ENCODE assay signal across 23 mouse cellular contexts in the genomic region with DNA sequence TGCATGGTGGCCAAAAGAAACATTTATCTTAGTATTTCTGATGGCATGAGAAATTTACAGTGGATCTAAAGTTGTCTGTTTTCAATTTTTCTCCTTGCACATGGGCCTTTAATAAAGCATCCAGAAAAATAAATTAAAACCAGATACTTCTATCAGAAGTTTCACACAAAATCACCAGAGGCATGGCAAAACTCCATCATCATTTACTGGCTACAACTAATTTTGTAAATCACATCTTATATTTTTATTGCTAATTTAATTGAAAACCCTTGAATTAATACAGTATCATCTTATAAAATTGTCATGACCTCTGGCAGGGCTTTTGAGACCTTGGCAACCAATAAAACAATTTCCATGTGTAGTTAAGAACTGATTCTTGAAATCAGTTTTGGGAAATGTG. TPM values are rescaled to one million over a fixed set of nuclear protein-coding genes. Genes with fewer than 3 reads are reported as not detected.
DNase-seq lines count a peak whose midpoint lies in the region; ATAC-seq and TF ChIP-seq lines count a peak whose summit lies in the region.
"Had no signal": no experiment of that assay in that cellular context is flagged by ENCODE, and none has a peak within 500 bp of the region (broad histone marks: within the 10 kb centered on the region; RNA-seq: fewer than 3 reads in every experiment).

No protein-coding gene starts in this region.

- peak; percentile 3 for DNase-seq in embryonic facial prominence, embryonic 11.5 days (ENCODE audit: low spot score)
- no peak for DNase-seq in embryonic facial prominence, embryonic 10.5 days (ENCODE audit: low spot score)
- DNase-seq in liver, adult 2 months (ENCODE audit: extremely low read depth, low read depth, low spot score), result peak; percentile 26
- DNase-seq in liver, embryonic 11.5 days (ENCODE audit: low spot score), result no peak
- DNase-seq in embryonic facial prominence, embryonic 14.5 days (ENCODE audit: low spot score), result peak; percentile 55
- DNase-seq: adrenal gland, adult 8-10 months; adrenal gland, postnatal 14 days; adrenal gland, postnatal 36 days; B cell, adult 2 months; cerebellum, adult 11-12 months; cerebellum, adult 2 months; cerebellum, adult 9-10 months; cerebellum, postnatal 10 days; cerebellum, postnatal 25 days; forebrain, postnatal 0 days had no signal

- ATAC-seq in embryonic facial prominence, embryonic 11.5 days (replicated peaks; ENCODE audit: insufficient number of reproducible peaks, low FRiP score, low TSS enrichment, low read depth), result no peak
- ATAC-seq in liver, embryonic 11.5 days (replicated peaks; ENCODE audit: low FRiP score), result no peak
- ATAC-seq in embryonic facial prominence, embryonic 14.5 days (ENCODE audit: low read depth), result no peak
- ATAC-seq: activated CD4-positive, CD25-positive, alpha-beta regulatory T cell, adult 4 months; CD4-positive, CD25-positive, alpha-beta regulatory T cell, adult 4 months; forebrain, embryonic 13.5 days; forebrain, embryonic 15.5 days; forebrain, postnatal 0 days; Patski had no signal

- no peaks in the 10 kb centered on the region for H3K27me3 ChIP-seq in embryonic facial prominence, embryonic 11.5 days (ENCODE audit: control insufficient read depth, insufficient read depth, low read length)
- no peaks in the 10 kb centered on the region for H3K27me3 ChIP-seq in embryonic facial prominence, embryonic 10.5 days (replicated peaks; ENCODE audit: low read depth, poor library complexity, severe bottlenecking)
- no peaks in the 10 kb centered on the region for H3K27me3 ChIP-seq in liver, adult 2 months (ENCODE audit: control insufficient read depth, insufficient read depth, low read length)
- no peaks in the 10 kb centered on the region for H3K27me3 ChIP-seq in liver, embryonic 11.5 days (replicated peaks; ENCODE audit: control insufficient read depth, insufficient read depth, low read length)
- H3K27me3 ChIP-seq in embryonic facial prominence, embryonic 14.5 days (replicated peaks; ENCODE audit: control insufficient read depth, insufficient read depth, low read length), result peaks cover 2% of the 10 kb centered on the region; the same call in 1 of the 2 replicates
- H3K27me3 ChIP-seq: embryonic facial prominence, embryonic 12.5 days; embryonic facial prominence, embryonic 15.5 days; forebrain, embryonic 13.5 days; forebrain, embryonic 15.5 days; Patski had no signal

- no peak overlapping the region for H3K4me2 ChIP-seq in embryonic facial prominence, embryonic 11.5 days (ENCODE audit: low read depth, low read length)
- H3K4me2 ChIP-seq in liver, embryonic 11.5 days, result no peak overlapping the region
- no peak overlapping the region for H3K4me2 ChIP-seq in embryonic facial prominence, embryonic 14.5 days (ENCODE audit: low read depth, low read length)
- H3K4me2 ChIP-seq: embryonic facial prominence, embryonic 12.5 days; embryonic facial prominence, embryonic 15.5 days; forebrain, embryonic 13.5 days; forebrain, embryonic 15.5 days had no signal

- H3K9me3 ChIP-seq in embryonic facial prominence, embryonic 11.5 days (replicated peaks; ENCODE audit: control insufficient read depth, low read length), result no peaks in the 10 kb centered on the region
- H3K9me3 ChIP-seq in embryonic facial prominence, embryonic 10.5 days, result no peaks in the 10 kb centered on the region
- H3K9me3 ChIP-seq in liver, embryonic 11.5 days (ENCODE audit: control insufficient read depth, low read length), result no peaks in the 10 kb centered on the region
- no peaks in the 10 kb centered on the region for H3K9me3 ChIP-seq in embryonic facial prominence, embryonic 14.5 days (ENCODE audit: control insufficient read depth, low read length)
- H3K9me3 ChIP-seq: embryonic facial prominence, embryonic 12.5 days; embryonic facial prominence, embryonic 15.5 days; forebrain, embryonic 13.5 days; forebrain, embryonic 15.5 days; G1E had no signal

- peaks cover 3% of the 10 kb centered on the region; the same call in 1 of the 2 replicates for H3K79me2 ChIP-seq in liver, adult 2 months (ENCODE audit: control insufficient read depth, insufficient read depth, low read length)

- H3K4me1 ChIP-seq in embryonic facial prominence, embryonic 11.5 days (ENCODE audit: control insufficient read depth, insufficient read depth, low read length), result no peaks in the 10 kb centered on the region
- H3K4me1 ChIP-seq in embryonic facial prominence, embryonic 10.5 days, result 0 out of 2 replicates have a peak, but pooled peaks cover 2% of the 10 kb centered on the region
- no peaks in the 10 kb centered on the region for H3K4me1 ChIP-seq in liver, adult 2 months (ENCODE audit: control insufficient read depth, insufficient read depth, low read length)
- H3K4me1 ChIP-seq in liver, embryonic 11.5 days (replicated peaks; ENCODE audit: control insufficient read depth, insufficient read depth, low read length), result no peaks in the 10 kb centered on the region
- no peaks in the 10 kb centered on the region for H3K4me1 ChIP-seq in embryonic facial prominence, embryonic 14.5 days (ENCODE audit: control insufficient read depth, insufficient read depth, low read length)
- H3K4me1 ChIP-seq: embryonic facial prominence, embryonic 12.5 days; embryonic facial prominence, embryonic 15.5 days; forebrain, embryonic 13.5 days had no signal

- TF ChIP-seq CTCF in liver, adult 2 months (IDR thresholded peaks at IDR 0.05; ENCODE audit: low read depth, low read length), result no peak

- no peak for TF ChIP-seq POLR2A in liver, adult 2 months (IDR thresholded peaks at IDR 0.05; ENCODE audit: extremely low read depth, insufficient read depth, low read length)

- no peaks in the 10 kb centered on the region for H3K36me3 ChIP-seq in embryonic facial prominence, embryonic 11.5 days (replicated peaks; ENCODE audit: control insufficient read depth, insufficient read depth, low read depth, low read length)
- H3K36me3 ChIP-seq in embryonic facial prominence, embryonic 10.5 days (replicated peaks), result no peaks in the 10 kb centered on the region
- H3K36me3 ChIP-seq in liver, adult 2 months (ENCODE audit: control insufficient read depth, insufficient read depth, low read length), result no peaks in the 10 kb centered on the region
- no peaks in the 10 kb centered on the region for H3K36me3 ChIP-seq in liver, embryonic 11.5 days (ENCODE audit: control insufficient read depth, insufficient read depth, low read length)
- H3K36me3 ChIP-seq in embryonic facial prominence, embryonic 14.5 days (ENCODE audit: control insufficient read depth, insufficient read depth, low read length), result no peaks in the 10 kb centered on the region
- H3K36me3 ChIP-seq: embryonic facial prominence, embryonic 12.5 days; embryonic facial prominence, embryonic 15.5 days; forebrain, embryonic 15.5 days; G1E had no signal

- no peak overlapping the region for H3K9ac ChIP-seq in embryonic facial prominence, embryonic 11.5 days (replicated peaks; ENCODE audit: low read length)
- H3K9ac ChIP-seq in liver, adult 2 months (ENCODE audit: low read depth, low read length), result no peak overlapping the region
- no peak overlapping the region for H3K9ac ChIP-seq in liver, embryonic 11.5 days (ENCODE audit: low read depth, low read length)
- H3K9ac ChIP-seq in embryonic facial prominence, embryonic 14.5 days (ENCODE audit: low read depth, low read length), result no peak overlapping the region
- H3K9ac ChIP-seq: embryonic facial prominence, embryonic 12.5 days; embryonic facial prominence, embryonic 15.5 days; forebrain, embryonic 13.5 days; forebrain, embryonic 15.5 days; forebrain, postnatal 0 days had no signal

- H3K27ac ChIP-seq in embryonic facial prominence, embryonic 11.5 days (replicated peaks; ENCODE audit: low read depth, low read length), result no peak overlapping the region
- H3K27ac ChIP-seq in embryonic facial prominence, embryonic 10.5 days (replicated peaks), result no peak overlapping the region
- H3K27ac ChIP-seq in liver, adult 2 months (replicated peaks; ENCODE audit: insufficient read depth, low read depth, low read length), result no peak overlapping the region
- no peak overlapping the region for H3K27ac ChIP-seq in liver, embryonic 11.5 days (ENCODE audit: low read depth, low read length)
- no peak overlapping the region for H3K27ac ChIP-seq in embryonic facial prominence, embryonic 14.5 days (replicated peaks; ENCODE audit: low read depth, low read length)
- H3K27ac ChIP-seq: embryonic facial prominence, embryonic 12.5 days; embryonic facial prominence, embryonic 15.5 days; forebrain, embryonic 13.5 days; forebrain, embryonic 15.5 days had no signal

- no peak overlapping the region for H3K4me3 ChIP-seq in embryonic facial prominence, embryonic 11.5 days (ENCODE audit: low read depth, low read length)
- H3K4me3 ChIP-seq in embryonic facial prominence, embryonic 10.5 days, result no peak overlapping the region
- H3K4me3 ChIP-seq in liver, adult 2 months (ENCODE audit: insufficient read depth, low read depth, low read length), result no peak overlapping the region
- H3K4me3 ChIP-seq in liver, embryonic 11.5 days (ENCODE audit: low read depth, low read length), result no peak overlapping the region
- no peak overlapping the region for H3K4me3 ChIP-seq in embryonic facial prominence, embryonic 14.5 days (ENCODE audit: low read depth, low read length)
- H3K4me3 ChIP-seq: embryonic facial prominence, embryonic 12.5 days; embryonic facial prominence, embryonic 15.5 days; forebrain, embryonic 13.5 days; forebrain, embryonic 15.5 days had no signal

RNA-seq across cellular contexts. Expression of a gene that starts 4.4 kb away (rescaled TPM):
- polyA plus RNA-seq in embryonic facial prominence, embryonic 11.5 days (2014; fragmentation: Nextera tagmentation; extraction: Ambion mirVana), result 329 and 330 TPM in 2 replicates
- 246 and 273 TPM in 2 replicates for polyA plus RNA-seq in embryonic facial prominence, embryonic 10.5 days (2016; fragmentation: Nextera tagmentation; extraction: Ambion mirVana)
- 70.5 and 75.6 TPM in 2 replicates for total RNA-seq in liver, adult 2 months (2014; rRNA removed)
- 111 and 172 TPM in 2 replicates for polyA plus RNA-seq in liver, adult 2 months (2012; rRNA removed)
- 221 and 235 TPM in 2 replicates for polyA plus RNA-seq in liver, embryonic 11.5 days (2014; fragmentation: Nextera tagmentation; extraction: Ambion mirVana)
- 285 and 303 TPM in 2 replicates for polyA plus RNA-seq in embryonic facial prominence, embryonic 14.5 days (2014; fragmentation: Nextera tagmentation; extraction: Ambion mirVana)

Comparison
In these comparisons a context has a peak if more than half of its experiments do, and no peak if none do; other contexts are left out.
1. DNase-seq: peak in embryonic facial prominence, embryonic 11.5 days (single experiment), liver, adult 2 months (single experiment) and embryonic facial prominence, embryonic 14.5 days (single experiment); none in embryonic facial prominence, embryonic 10.5 days (single experiment) and liver, embryonic 11.5 days (single experiment).